Mouse (Mus musculus): ENCODE measurements at regions not wholly inside any gene's neighbourhood (a gene's known extent, or its start where the extent isn't known, plus 50 kb on each side); places are given as distances from the start of the nearest gene placed in this dataset.

- DNase-seq (ENCODE audit: low read depth, low spot score) = no peak
- no peaks in the 10 kb centered on the region for H3K36me3 ChIP-seq (ENCODE audit: control insufficient read depth in 1 of 2, insufficient read depth in 2 of 2, low read length in 2 of 2)
- H3K27ac ChIP-seq (ENCODE audit: control insufficient read depth, low read depth, low read length) = no peak overlapping the region
- TF ChIP-seq CTCF (IDR thresholded peaks at IDR 0.05 in 2 of 3, conservative IDR thresholded peaks at IDR 0.05 in 1 of 3; ENCODE audit: control insufficient read depth in 1 of 3, insufficient read depth in 1 of 3, low read depth in 2 of 3, low read length in 3 of 3, poor library complexity in 1 of 3, severe bottlenecking in 1 of 3) = peak in 1 of 3 experiments; percentile 32; a peak in 2 of 6 replicates
- no peak for TF ChIP-seq SIN3A (IDR thresholded peaks at IDR 0.05; ENCODE audit: low read length)
- H3K4me3 ChIP-seq (ENCODE audit: control insufficient read depth in 1 of 2, insufficient read depth in 1 of 2, low read depth in 2 of 2, low read length in 2 of 2) = no peak overlapping the region
- no peak overlapping the region for H3K9ac ChIP-seq (ENCODE audit: control insufficient read depth, low read depth, low read length, poor library complexity, severe bottlenecking)
- no peaks in the 10 kb centered on the region for H3K79me2 ChIP-seq (ENCODE audit: control insufficient read depth, insufficient read depth, low read length, poor library complexity)
- H3K27me3 ChIP-seq (ENCODE audit: control insufficient read depth in 1 of 2, insufficient read depth in 2 of 2, low read length in 2 of 2) = no peaks in the 10 kb centered on the region
- no peaks in the 10 kb centered on the region for H3K4me1 ChIP-seq (ENCODE audit: control insufficient read depth in 1 of 2, insufficient read depth in 2 of 2, low read length in 2 of 2)
- H3K9me3 ChIP-seq (replicated peaks; ENCODE audit: insufficient read depth, low read length) = no peaks in the 10 kb centered on the region
These were observed 508.1 kb upstream of the Tmem132c start for GRCm38 (mm10) chr5:126733470-126733869.

GRCm38 (mm10) chr5:126735733-126736132 lies 505.9 kb upstream of the Tmem132c start:
- H3K36me3 ChIP-seq (ENCODE audit: control insufficient read depth in 1 of 2, insufficient read depth in 2 of 2, low read length in 2 of 2) = no peaks in the 10 kb centered on the region
- H3K9ac ChIP-seq (ENCODE audit: control insufficient read depth, low read depth, low read length, poor library complexity, severe bottlenecking) = no peak overlapping the region
- H3K79me2 ChIP-seq (ENCODE audit: control insufficient read depth, insufficient read depth, low read length, poor library complexity) = no peaks in the 10 kb centered on the region
- H3K27ac ChIP-seq (ENCODE audit: control insufficient read depth, low read depth, low read length) = no peak overlapping the region
- no peaks in the 10 kb centered on the region for H3K27me3 ChIP-seq (ENCODE audit: control insufficient read depth in 1 of 2, insufficient read depth in 2 of 2, low read length in 2 of 2)
- no peak overlapping the region for H3K4me3 ChIP-seq (ENCODE audit: control insufficient read depth in 1 of 2, insufficient read depth in 1 of 2, low read depth in 2 of 2, low read length in 2 of 2)
- DNase-seq (ENCODE audit: low read depth, low spot score) = peak; percentile 3
- no peak for TF ChIP-seq E2F4 (IDR thresholded peaks at IDR 0.05; ENCODE audit: borderline replicate concordance, low read depth, low read length)
- no peak for TF ChIP-seq CHD1 (IDR thresholded peaks at IDR 0.05; ENCODE audit: low read depth, low read length)
- TF ChIP-seq RCOR1 (IDR thresholded peaks at IDR 0.05; ENCODE audit: low read depth, low read length) = no peak
- TF ChIP-seq GATA1 (IDR thresholded peaks at IDR 0.05; ENCODE audit: low read depth, low read length) = no peak
- TF ChIP-seq MAX (IDR thresholded peaks at IDR 0.05; ENCODE audit: low read length) = no peak
- no peak for TF ChIP-seq ZC3H11A (IDR thresholded peaks at IDR 0.05; ENCODE audit: low read depth, low read length)
- no peaks in the 10 kb centered on the region for H3K9me3 ChIP-seq (replicated peaks; ENCODE audit: insufficient read depth, low read length)
- no peaks in the 10 kb centered on the region for H3K4me1 ChIP-seq (ENCODE audit: control insufficient read depth in 1 of 2, insufficient read depth in 2 of 2, low read length in 2 of 2)

GRCm38 (mm10) chr5:126737681-126738080 lies 503.9 kb upstream of the Tmem132c start:
- Histone ChIP-seq H3K27me3 (ENCODE audit: control insufficient read depth in 1 of 2, insufficient read depth in 2 of 2, low read length in 2 of 2) (no peaks in the 10 kb centered on the region), H3K9ac (ENCODE audit: control insufficient read depth, low read depth, low read length, poor library complexity, severe bottlenecking) (no peak overlapping the region), H3K27ac (ENCODE audit: control insufficient read depth, low read depth, low read length) (no peak overlapping the region), H3K36me3 (ENCODE audit: control insufficient read depth in 1 of 2, insufficient read depth in 2 of 2, low read length in 2 of 2) (no peaks in the 10 kb centered on the region), H3K4me1 (ENCODE audit: control insufficient read depth in 1 of 2, insufficient read depth in 2 of 2, low read length in 2 of 2) (no peaks in the 10 kb centered on the region), H3K4me3 (ENCODE audit: control insufficient read depth in 1 of 2, insufficient read depth in 1 of 2, low read depth in 2 of 2, low read length in 2 of 2) (no peak overlapping the region), H3K9me3 (replicated peaks; ENCODE audit: insufficient read depth, low read length) (no peaks in the 10 kb centered on the region), H3K79me2 (ENCODE audit: control insufficient read depth, insufficient read depth, low read length, poor library complexity) (no peaks in the 10 kb centered on the region)
- DNase-seq (ENCODE audit: low read depth, low spot score) = no peak
- TF ChIP-seq MAFK (IDR thresholded peaks at IDR 0.05; ENCODE audit: borderline replicate concordance, low read depth, low read length) (no peak), ELF1 (IDR thresholded peaks at IDR 0.05; ENCODE audit: low read depth, low read length) (no peak), NRF1 (IDR thresholded peaks at IDR 0.05; ENCODE audit: insufficient read depth, low read depth, low read length, poor library complexity, severe bottlenecking) (no peak), EP300 (IDR thresholded peaks at IDR 0.05; ENCODE audit: low read depth in 1 of 2, low read length in 2 of 2) (no peak), CHD1 (IDR thresholded peaks at IDR 0.05; ENCODE audit: low read depth, low read length) (no peak), ETS1 (IDR thresholded peaks at IDR 0.05; ENCODE audit: low read depth, low read length) (no peak), TAL1 (IDR thresholded peaks at IDR 0.05; ENCODE audit: low read length) (no peak), TBP (IDR thresholded peaks at IDR 0.05; ENCODE audit: low read depth, low read length) (no peak), POLR2A (IDR thresholded peaks at IDR 0.05; ENCODE audit: control insufficient read depth in 1 of 2, insufficient read depth in 1 of 2, low read depth in 1 of 2, low read length in 2 of 2, poor library complexity in 1 of 2) (no peak), SIN3A (IDR thresholded peaks at IDR 0.05; ENCODE audit: low read length) (no peak), JUND (IDR thresholded peaks at IDR 0.05; ENCODE audit: low read depth, low read length) (no peak), GABPA (IDR thresholded peaks at IDR 0.05; ENCODE audit: low read depth, low read length) (no peak), ZKSCAN1 (IDR thresholded peaks at IDR 0.05; ENCODE audit: low read depth, low read length) (no peak), POLR2AphosphoS2 (IDR thresholded peaks at IDR 0.05; ENCODE audit: low read length) (no peak), MYB (IDR thresholded peaks at IDR 0.05; ENCODE audit: low read depth, low read length) (no peak)
